Mouse (Mus musculus) right cerebral cortex, postnatal 10 days (tissue): ENCODE results near the gene Apol11b.
"Not testable (repeated sequence)": the region's sequence is repeated elsewhere in the genome, so short reads cannot be mapped to it uniquely, and the experiment has no call there.

Source experiments
- DNase-seq, 2 experiments: peaks; one replicate each; pipeline ENCODE4 v3.0.0; 2021; ENCODE audit warnings: low spot score in 2 of 2

The Apol11b gene

GRCm38 (mm10) chr15:77643176-77643575 is at the start of gene Apol11b:
Apol11b (minus strand) TSS chr15:77643286.
- not testable (repeated sequence) for DNase-seq

GRCm38 (mm10) chr15:77691532-77692311 is 48.6 kb upstream of the Apol11b start:
- not testable (repeated sequence) for DNase-seq

GRCm38 (mm10) chr15:77683944-77684343 is 40.9 kb upstream of the Apol11b start:
- DNase-seq = peak in 1 of 2 experiments; percentile 25

- DNase-seq = not testable (repeated sequence)
Measured at GRCm38 (mm10) chr15:77674081-77674480, 31.0 kb upstream of the Apol11b start.

- not testable (repeated sequence) for DNase-seq
Measured at GRCm38 (mm10) chr15:77661841-77662240, 18.8 kb upstream of the Apol11b start.

- DNase-seq = not testable (repeated sequence)
Measured at GRCm38 (mm10) chr15:77659773-77660172, 16.7 kb upstream of the Apol11b start.

- DNase-seq = not testable (repeated sequence)
Measured at GRCm38 (mm10) chr15:77651143-77651542, 8.1 kb upstream of the Apol11b start.

GRCm38 (mm10) chr15:77629822-77630221 is 13.3 kb downstream of the Apol11b start:
- DNase-seq = not testable (repeated sequence)

GRCm38 (mm10) chr15:77628647-77629046 is 14.4 kb downstream of the Apol11b start:
- not testable (repeated sequence) for DNase-seq

GRCm38 (mm10) chr15:77626471-77626870 is 16.6 kb downstream of the Apol11b start:
- DNase-seq = not testable (repeated sequence)

- no peak for DNase-seq
Measured at GRCm38 (mm10) chr15:77624710-77625109, 18.4 kb downstream of the Apol11b start.

GRCm38 (mm10) chr15:77606069-77606468 is 37.0 kb downstream of the Apol11b start:
- no peak for DNase-seq

- no peak for DNase-seq
Measured at GRCm38 (mm10) chr15:77598958-77599357, 44.1 kb downstream of the Apol11b start, which contains the start of gene Gm36245. Gm36245 (plus strand) TSS chr15:77599258.

- no peak for DNase-seq
Measured at GRCm38 (mm10) chr15:77598429-77598828, 44.7 kb downstream of the Apol11b start.

GRCm38 (mm10) chr15:77595961-77596360 is 47.1 kb downstream of the Apol11b start, which contains the start of gene Apol10b:
Apol10b (minus strand) TSS chr15:77596125.
- DNase-seq = no peak

GRCm38 (mm10) chr15:77593557-77593956 is 49.5 kb downstream of the Apol11b start:
- DNase-seq = no peak

GRCm38 (mm10) chr15:77590881-77591280 is 52.2 kb downstream of the Apol11b start:
- no peak for DNase-seq

- DNase-seq = no peak
Measured at GRCm38 (mm10) chr15:77588981-77589380, 54.1 kb downstream of the Apol11b start.

- no peak for DNase-seq
Measured at GRCm38 (mm10) chr15:77587026-77587425, 56.1 kb downstream of the Apol11b start.
